Mouse (Mus musculus) E14TG2a.4 (cell line): ENCODE data around the gene Olfr1183.
"Not testable (repeated sequence)": the region's sequence is repeated elsewhere in the genome, so short reads cannot be mapped to it uniquely, and the experiment has no call there.

Experiments used
- CTCF ChIP-seq: conservative IDR thresholded peaks from 2 replicates; pipeline ENCODE4 v1.5.1; 2014; ENCODE audit warnings: low read length
- NANOG ChIP-seq: IDR thresholded peaks from 2 replicates; pipeline ENCODE4 v1.6.1; 2014; ENCODE audit warnings: borderline replicate concordance, low read length, mixed read lengths
- POU5F1 ChIP-seq: IDR thresholded peaks from 2 replicates; pipeline ENCODE4 v1.6.1; 2014; ENCODE audit warnings: low read length, borderline replicate concordance

- not testable (repeated sequence) for TF ChIP-seq CTCF, NANOG, POU5F1
Measured at GRCm38 (mm10) chr2:88454567-88454966, at the start of gene Olfr1183.
